Mouse (Mus musculus) heart, postnatal 0 days (tissue): Measurements from ENCODE around the gene Avpr2.

Source experiments
- CTCF ChIP-seq: IDR thresholded peaks from 2 replicates; pipeline ENCODE4 v1.5.1; 2016; ENCODE audit warnings: antibody characterized with exemption, control low read depth, low read depth
- EP300 ChIP-seq: IDR thresholded peaks from 2 replicates; pipeline ENCODE4 v1.6.1; 2016; ENCODE audit warnings: antibody characterized with exemption, low read depth

DNA sequence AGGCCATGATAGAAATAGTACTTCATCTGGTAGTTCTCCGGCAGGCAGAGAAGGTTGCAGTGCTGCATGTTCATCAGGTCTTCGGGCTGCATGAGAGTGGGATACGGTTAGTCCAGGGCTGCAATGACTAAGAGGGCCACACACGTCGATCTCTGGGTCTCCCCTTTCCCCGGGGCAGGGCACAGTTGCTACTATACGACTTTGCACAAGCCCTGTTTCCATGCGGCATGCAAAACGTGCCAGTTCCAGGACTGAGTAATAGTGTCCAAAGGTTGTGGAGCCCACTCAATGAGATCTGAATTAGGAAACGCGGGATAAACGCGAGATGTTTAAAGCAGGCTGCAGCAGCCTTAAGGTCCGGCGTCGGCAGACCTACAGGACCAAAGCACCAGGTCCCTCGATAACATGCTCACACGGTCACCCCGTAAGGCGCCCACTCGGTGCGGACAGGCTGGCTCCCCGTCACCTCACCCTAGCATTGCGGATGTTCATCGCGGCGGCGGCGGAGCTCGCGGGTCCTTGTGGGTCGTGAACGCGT lies 29.5 kb downstream of the Avpr2 start:
- no peak for TF ChIP-seq CTCF
- TF ChIP-seq EP300 = no peak; the same call in 1 of the 2 replicates
